Mouse (Mus musculus) left cerebral cortex, adult 11 months (tissue): ENCODE results near the gene Best3.
"Not testable (repeated sequence)": the region's sequence is repeated elsewhere in the genome, so short reads cannot be mapped to it uniquely, and the experiment has no call there.

Source experiments
- DNase-seq: peaks from one replicate; pipeline ENCODE4 v3.0.0; 2022; ENCODE audit warnings: low spot score

The Best3 gene

DNA sequence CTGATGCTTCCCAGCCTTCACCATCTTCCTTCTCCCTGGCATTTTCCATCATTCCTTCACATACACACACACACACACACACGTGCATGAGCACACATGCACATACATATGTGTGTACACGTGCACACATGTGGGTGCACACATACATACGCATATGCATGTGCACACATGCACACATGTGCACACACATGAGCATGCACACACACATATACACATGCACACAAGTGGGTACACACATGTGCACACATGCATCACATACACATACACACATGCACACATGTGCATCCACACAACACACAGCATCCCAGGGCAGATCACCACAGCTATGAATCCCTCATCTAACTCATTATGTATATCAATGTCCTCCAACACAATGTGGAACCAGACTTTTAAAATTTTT, 45.0 kb downstream of the Best3 start:
- no peak for DNase-seq

DNA sequence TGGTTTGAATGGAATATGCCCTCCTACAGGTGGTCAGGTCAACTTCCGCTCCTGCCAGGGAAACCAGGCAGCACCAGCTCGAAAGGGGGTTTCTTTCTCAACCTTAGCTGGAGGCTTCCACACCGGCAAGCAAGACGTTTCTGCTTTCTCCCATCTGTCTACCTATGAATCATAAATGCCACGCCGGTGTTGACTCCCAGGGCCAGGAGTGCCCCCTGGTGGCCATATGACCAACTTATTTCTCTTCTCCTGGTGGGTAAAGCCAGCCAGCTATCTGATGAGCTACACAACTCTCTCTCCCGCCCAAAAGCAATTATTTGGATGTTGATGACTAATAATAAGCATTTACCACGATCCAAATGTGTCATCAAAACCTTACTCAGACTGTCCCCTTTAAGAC, 47.7 kb downstream of the Best3 start:
- DNase-seq: peak; percentile 48

DNA sequence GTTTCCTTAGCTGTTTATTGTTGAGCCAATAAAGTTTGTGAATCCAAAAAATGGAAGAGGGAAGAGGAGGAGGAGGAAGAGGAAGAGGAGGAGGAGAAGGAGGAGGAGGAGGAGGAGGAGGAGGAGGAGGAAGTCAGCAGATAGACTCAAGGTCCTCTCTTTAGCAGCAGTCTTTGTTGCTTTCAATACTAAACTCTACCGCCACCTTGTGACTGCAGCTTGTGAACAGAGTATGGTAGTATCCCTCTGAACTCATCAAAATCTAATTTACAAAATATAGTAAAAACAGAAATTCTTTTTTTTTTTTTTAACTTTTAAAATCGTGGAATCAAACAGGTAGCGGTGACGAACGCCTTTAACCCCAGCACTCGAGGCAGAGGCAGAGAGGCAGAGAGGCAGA, 54.2 kb downstream of the Best3 start:
- no peak for DNase-seq

DNA sequence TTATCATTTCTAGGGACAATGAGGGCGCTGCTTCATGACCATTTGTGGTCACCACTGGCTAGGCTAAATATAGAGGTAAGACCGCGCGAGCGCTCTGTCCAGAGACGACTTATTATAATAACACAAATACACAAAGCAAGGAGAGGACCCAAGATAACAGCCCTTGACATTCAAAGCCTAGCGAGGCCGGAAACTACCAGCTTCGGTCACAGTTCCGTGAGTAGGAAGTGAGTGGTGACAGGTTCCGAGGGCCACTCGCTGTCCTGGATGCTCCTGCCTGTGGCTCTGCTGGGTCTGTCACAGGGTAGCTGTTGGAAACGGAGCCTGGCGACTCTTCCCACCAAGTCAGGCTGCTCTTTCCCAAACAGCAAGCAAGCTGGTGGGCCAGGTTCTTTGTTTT, 56.2 kb downstream of the Best3 start:
- DNase-seq: no peak

DNA sequence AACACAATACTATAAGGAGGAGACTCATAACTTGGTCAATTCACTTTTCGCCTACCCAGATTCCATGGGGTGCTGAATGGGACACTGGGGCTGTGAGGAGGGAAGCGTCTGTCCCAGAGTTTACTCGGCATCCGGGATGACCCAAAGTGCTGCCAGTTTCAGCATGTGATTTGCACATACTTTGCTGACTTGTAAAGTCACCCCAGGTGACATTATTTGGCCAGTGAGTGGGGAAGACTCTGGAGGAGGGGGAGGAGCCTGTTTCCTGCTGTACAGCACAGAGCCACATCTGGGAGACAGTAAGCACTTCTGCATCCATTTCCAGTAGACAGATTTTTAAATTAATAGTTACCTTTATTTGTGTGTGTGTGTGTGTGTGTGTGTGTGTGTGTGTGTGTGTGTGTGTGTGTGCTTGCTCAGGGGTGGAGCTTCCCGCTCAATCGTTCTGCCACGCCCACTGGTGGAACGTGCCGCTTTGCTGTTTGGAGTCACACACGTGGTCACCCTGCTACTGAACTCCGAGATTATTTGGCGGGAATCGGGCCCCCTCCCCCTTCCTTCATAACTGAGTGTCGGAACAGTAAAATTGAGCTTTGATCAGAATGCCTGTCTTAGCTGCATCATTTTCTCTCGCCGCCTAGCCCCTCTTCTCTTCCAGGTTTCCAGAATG, 57.5 kb downstream of the Best3 start:
- DNase-seq: not testable (repeated sequence)

DNA sequence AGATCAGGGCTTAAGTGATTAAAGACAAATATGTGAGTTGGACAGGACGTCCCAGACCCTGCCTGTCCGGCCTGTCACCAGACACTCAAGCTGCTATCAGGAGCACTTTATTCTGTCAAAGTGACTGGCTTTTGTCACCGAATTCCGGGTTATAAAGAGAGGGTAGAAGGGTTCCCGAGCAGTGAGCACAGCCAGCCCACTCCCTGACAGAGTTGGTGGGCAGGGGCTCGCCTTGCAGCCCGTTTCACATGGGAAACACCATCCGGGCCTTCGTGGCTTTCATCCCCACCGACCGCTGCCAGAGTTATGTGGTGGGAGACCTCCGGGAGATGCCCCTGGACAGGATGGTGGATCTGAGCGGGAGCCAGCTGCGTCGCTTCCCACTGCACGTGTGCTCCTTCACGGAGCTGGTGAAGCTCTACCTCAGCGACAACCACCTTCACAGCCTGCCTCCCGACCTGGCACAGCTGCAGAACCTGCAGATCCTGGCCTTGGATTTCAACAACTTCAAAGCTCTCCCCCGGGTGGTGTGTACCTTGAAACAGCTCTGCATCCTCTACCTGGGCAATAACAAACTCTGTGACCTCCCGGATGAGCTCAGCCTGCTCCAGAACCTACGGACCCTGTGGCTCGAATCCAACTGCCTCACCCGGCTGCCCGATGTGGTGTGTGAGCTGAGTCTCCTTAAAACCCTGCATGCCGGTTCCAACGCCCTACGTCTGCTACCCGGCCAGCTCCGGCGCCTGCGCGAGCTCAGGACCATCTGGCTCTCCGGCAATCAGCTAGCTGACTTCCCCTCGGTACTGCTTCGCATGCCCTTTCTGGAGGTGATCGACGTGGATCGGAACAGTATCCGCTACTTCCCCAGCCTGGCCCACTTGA, 59.3 kb downstream of the Best3 start, which contains the start of gene Lrrc10:
Lrrc10 (plus strand) TSS at position 167 of the 882 bp plus-strand sequence.
- no peak for DNase-seq

DNA sequence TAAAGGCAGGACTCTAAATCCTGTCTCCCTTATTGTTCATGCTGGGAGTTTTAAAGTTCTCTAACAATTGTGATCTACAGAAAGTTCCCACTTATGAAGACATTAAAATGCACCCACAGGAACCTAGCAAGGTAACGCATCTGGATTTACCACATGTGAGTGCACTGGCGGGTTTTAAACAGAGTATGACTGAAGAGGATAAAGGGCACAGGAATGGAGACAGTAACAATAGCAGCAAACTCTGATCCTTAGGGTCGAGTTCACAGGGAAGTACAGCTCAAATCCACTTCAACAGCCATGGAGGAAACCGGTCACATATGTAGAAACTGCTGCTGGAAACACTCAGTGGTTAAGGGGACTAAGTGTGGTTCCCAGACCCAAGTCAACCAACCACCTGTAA, 63.1 kb downstream of the Best3 start:
- DNase-seq: no peak

DNA sequence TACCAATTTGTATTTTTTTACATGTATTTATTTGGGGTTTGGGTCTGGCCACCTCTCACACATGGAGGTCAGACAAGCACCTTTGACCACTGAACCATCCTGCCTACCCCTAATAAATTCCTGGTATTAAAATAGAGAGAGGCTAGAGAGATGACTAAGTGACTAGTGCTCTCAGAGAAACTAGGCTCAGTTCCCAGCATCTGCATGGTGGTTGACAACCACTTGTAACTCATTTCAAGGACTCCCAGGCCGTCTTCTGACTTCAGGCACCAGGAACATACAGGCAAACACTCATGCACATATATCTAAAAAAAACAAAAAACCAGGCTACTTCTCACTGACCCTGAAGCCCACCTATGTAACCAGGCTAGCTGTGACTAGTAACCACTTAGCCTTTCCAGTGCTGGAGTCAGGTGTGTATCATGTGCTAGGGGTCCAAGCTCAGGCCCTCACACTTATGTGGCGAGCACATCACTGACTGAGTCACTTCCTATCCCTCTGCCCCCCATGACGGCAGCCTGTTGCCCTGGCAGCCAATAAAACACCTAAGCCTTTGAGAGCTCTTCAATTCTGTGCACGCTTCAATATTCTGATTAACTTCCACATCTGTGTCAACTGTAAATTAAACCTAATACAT, 64.0 kb downstream of the Best3 start:
- no peak for DNase-seq

DNA sequence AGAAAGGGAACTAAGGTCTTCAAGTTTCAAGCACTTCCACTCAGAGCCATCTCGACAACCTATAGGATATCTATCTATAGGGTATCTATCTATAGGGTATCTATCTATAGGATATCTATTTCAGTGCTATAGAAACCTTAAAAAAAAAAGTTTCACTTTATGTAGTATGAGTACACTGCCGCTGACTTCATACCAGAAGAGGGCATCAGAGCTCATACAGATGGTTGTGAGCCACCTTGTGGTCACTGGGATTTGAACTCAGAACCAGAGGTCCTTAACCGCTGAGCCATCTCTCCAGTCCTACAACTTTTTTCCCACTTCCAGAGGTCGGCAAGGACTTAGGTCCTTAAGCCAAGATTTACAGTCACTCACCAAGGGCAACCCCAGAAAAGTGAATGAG, 69.6 kb downstream of the Best3 start:
- DNase-seq: no peak

DNA sequence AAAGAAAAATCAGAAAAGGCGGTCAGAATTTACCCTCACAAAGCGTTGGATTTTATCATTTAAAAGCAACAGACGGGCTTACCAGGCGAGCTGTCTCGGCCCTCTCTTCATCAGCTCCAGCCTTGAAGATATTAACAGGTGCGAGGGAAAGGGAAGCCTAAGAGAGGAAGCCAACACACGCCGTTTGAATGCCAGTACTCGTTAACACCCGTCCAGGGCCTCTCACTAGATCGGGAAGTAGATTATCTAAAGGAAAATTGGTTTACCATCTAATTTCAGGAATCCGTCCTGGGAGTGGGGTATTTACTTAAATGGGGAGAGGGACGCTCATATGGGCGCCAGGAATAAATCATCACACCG, 76.8 kb downstream of the Best3 start:
- no peak for DNase-seq

DNA sequence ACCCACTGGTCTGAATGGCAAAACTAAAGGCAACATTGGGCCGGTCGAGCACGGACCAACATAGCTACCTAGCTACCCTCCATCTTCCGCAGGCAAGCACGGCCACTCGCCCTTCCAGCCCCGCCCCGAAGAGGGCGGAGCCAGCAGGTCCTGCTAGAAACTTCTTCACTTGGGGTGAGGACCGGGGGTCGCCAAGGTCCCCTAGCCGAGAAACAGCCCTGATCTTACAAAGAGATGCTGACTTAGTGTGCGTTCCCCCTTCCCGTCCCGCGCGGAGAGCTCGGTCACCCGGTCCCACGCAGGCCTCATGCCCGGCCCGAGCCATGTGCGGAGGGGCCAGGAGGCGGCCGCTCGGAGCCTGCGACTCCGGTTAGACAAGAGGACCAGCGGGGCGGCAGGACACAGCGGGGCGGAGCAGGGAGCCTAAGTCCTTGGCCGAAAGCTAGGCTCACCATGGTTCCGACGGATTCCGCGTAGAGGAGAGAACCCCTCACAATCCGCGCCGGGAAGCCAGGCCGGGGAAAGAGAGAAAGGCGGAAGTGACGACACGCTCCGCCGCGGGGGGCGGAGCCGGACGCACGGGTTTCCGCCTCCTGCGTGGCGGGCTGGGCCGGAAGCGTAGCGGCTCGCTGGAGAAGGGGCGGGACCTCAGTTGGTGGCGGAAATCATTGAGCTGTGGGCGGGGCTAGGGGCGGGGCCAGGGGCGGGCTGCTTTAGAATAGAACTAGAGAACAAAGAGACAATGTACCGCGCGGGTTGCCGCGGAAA, 77.3 kb downstream of the Best3 start, which contains the start of gene Cct2:
Cct2 (minus strand) TSS at position 561 of the 768 bp plus-strand sequence.
- peak; percentile 82 for DNase-seq

DNA sequence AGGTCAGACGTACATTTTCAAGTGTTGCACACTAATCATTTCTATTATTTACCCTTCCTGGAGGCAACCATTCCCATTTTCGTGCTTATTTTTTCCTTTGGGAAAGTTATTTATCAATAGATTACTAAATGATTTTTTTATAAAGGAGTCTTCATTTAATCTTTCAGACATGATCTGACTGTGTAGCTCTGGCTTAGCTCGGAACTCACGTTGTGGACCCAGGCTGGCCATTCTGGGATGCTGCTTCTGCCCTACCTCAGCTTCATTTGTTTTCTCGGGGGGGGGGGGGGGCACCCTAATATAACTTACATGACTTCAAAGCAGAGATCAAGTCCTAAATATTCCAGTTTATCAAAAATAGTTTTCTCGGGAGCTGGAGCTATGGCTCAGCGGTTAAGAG, 78.0 kb downstream of the Best3 start:
- DNase-seq: no peak

DNA sequence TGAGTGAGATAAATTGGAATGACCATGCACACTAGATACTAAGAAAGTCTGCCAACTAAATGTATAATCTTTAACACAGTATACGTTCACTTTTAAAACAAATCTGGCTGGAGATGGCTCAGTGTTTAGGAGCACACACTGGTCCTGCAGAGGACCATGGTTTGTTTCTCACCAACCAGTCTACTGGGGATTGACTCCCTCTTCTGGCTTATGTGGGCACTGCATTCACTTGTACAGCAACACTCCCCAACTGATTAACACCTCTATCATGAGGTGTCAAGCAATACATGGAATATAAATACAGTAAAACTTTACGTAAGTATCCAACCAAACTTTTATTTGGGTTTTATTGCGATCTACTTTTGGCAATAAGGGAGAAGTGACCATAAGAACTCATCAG, 83.0 kb downstream of the Best3 start:
- no peak for DNase-seq

DNA sequence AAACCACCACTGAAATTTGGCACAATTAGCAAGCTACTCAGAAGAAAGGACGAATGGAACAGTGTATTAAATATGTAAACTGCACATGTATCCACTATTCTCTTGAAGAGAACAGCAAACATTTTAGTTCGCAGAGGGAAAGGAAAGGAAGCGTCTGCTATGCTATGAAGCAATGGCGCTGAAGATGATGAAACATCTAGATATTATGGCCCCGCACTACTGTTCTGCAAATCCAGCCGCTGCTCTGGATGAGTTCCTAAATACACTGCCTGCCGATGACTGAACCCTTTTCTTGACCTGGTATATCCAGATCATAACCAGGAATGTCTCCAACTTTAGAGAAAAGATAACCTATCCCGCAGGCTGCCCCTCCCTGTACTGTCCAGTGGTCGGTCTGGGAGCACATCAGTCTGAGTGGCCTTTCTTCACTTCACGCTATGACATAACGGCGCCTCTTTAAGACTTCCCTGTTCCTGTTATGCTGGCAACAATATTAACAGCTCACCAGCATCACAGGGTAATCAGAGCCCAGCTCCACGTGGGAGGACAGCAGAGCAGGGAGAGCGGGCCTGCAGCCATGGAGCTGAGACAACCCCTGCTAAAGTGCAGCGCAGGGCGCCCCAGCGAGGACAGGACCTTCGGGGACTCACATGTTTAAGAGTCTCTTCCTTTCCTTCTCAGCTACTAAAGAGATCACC, 86.2 kb downstream of the Best3 start:
- DNase-seq: no peak

DNA sequence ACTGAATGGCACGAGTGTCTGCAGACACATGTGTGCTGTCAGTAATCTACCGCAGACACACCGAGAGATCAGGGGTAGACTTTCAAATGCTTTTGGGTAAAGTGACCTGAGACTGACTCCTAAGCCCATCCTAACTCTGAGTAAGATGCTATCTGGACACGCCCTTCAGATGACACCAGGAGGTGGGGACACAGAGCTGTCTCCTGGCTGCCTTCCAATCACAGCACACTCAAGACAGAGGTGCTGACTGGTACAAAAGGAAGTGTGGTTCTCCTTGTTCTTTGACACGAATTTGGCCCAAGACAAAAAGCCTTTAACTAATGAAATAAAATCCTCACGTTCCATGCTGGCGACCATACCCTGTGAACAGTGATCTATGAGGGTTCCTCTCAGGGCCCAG, 87.1 kb downstream of the Best3 start:
- DNase-seq: no peak
